Mouse (Mus musculus): ENCODE data around the gene Tcf15.

Gene Tcf15

GRCm38 (mm10) chr2:152122896-152123295 is 20.5 kb upstream of the Tcf15 start:
- no peak for DNase-seq (ENCODE audit: low read depth, low spot score)

- no peak for DNase-seq (ENCODE audit: low read depth, low spot score)
Measured at GRCm38 (mm10) chr2:152128597-152128996, 14.8 kb upstream of the Tcf15 start.

GRCm38 (mm10) chr2:152129778-152130177 is 13.6 kb upstream of the Tcf15 start:
- DNase-seq (ENCODE audit: low read depth, low spot score) = no peak

- DNase-seq (ENCODE audit: low read depth, low spot score) = no peak
Measured at GRCm38 (mm10) chr2:152132016-152132415, 11.3 kb upstream of the Tcf15 start.

- DNase-seq (ENCODE audit: low read depth, low spot score) = no peak
Measured at GRCm38 (mm10) chr2:152132691-152133090, 10.7 kb upstream of the Tcf15 start.

GRCm38 (mm10) chr2:152139191-152139987 is 4.0 kb upstream of the Tcf15 start:
- no peak for DNase-seq (ENCODE audit: low read depth, low spot score)

GRCm38 (mm10) chr2:152140941-152141340 is 2.4 kb upstream of the Tcf15 start:
- DNase-seq (ENCODE audit: low read depth, low spot score) = no peak

GRCm38 (mm10) chr2:152141491-152141890 is 1.9 kb upstream of the Tcf15 start:
- DNase-seq (ENCODE audit: low read depth, low spot score) = no peak

- DNase-seq (ENCODE audit: low read depth, low spot score) = no peak
Measured at GRCm38 (mm10) chr2:152142046-152142445, 1.3 kb upstream of the Tcf15 start.

GRCm38 (mm10) chr2:152142571-152142970 is 790 bp upstream of the Tcf15 start:
- DNase-seq (ENCODE audit: low read depth, low spot score) = no peak

GRCm38 (mm10) chr2:152144158-152144450 is 743 bp downstream of the Tcf15 start:
- DNase-seq (ENCODE audit: low read depth, low spot score) = no peak

- no peak for DNase-seq (ENCODE audit: low read depth, low spot score)
Measured at GRCm38 (mm10) chr2:152144501-152144900, 1.1 kb downstream of the Tcf15 start.

GRCm38 (mm10) chr2:152145711-152146110 is 2.4 kb downstream of the Tcf15 start:
- DNase-seq (ENCODE audit: low read depth, low spot score) = no peak

GRCm38 (mm10) chr2:152147079-152147478 is 3.7 kb downstream of the Tcf15 start:
- no peak for DNase-seq (ENCODE audit: low read depth, low spot score)

- no peak for DNase-seq (ENCODE audit: low read depth, low spot score)
Measured at GRCm38 (mm10) chr2:152148675-152149074, 5.3 kb downstream of the Tcf15 start.

- no peak for DNase-seq (ENCODE audit: low read depth, low spot score)
Measured at GRCm38 (mm10) chr2:152149891-152150290, 6.5 kb downstream of the Tcf15 start.

- no peak for DNase-seq (ENCODE audit: low read depth, low spot score)
Measured at GRCm38 (mm10) chr2:152150373-152150772, 7.0 kb downstream of the Tcf15 start.

GRCm38 (mm10) chr2:152153361-152153760 is 10.0 kb downstream of the Tcf15 start:
- no peak for DNase-seq (ENCODE audit: low read depth, low spot score)

- DNase-seq (ENCODE audit: low read depth, low spot score) = no peak
Measured at GRCm38 (mm10) chr2:152155414-152156208, 12.2 kb downstream of the Tcf15 start.

- DNase-seq (ENCODE audit: low read depth, low spot score) = no peak
Measured at GRCm38 (mm10) chr2:152156471-152156870, 13.1 kb downstream of the Tcf15 start.

- DNase-seq (ENCODE audit: low read depth, low spot score) = no peak
Measured at GRCm38 (mm10) chr2:152159487-152159886, 16.1 kb downstream of the Tcf15 start.

- no peak for DNase-seq (ENCODE audit: low read depth, low spot score)
Measured at GRCm38 (mm10) chr2:152166257-152166656, 22.9 kb downstream of the Tcf15 start.

- DNase-seq (ENCODE audit: low read depth, low spot score) = no peak
Measured at GRCm38 (mm10) chr2:152167851-152168290, 24.5 kb downstream of the Tcf15 start.

Measured in CD4-positive helper T cell, adult 2 months (primary cell).